Mouse (Mus musculus) testis, postnatal 14 days (tissue): ENCODE results near the gene Dhfr.
"Not testable (repeated sequence)": the region's sequence is repeated elsewhere in the genome, so short reads cannot be mapped to it uniquely, and the experiment has no call there.

Source experiments
- DNase-seq: peaks from one replicate; pipeline ENCODE4 v3.0.0; 2021; ENCODE audit warnings: low spot score

Gene Dhfr

GRCm38 (mm10) chr13:92354456-92355271, at the start of gene Dhfr, which contains the start of gene Msh3:
Gene Dhfr (plus strand): TSS chr13:92354726.
Gene Msh3 (minus strand): TSS chr13:92355003.
- peak; percentile 98 for DNase-seq

DNA sequence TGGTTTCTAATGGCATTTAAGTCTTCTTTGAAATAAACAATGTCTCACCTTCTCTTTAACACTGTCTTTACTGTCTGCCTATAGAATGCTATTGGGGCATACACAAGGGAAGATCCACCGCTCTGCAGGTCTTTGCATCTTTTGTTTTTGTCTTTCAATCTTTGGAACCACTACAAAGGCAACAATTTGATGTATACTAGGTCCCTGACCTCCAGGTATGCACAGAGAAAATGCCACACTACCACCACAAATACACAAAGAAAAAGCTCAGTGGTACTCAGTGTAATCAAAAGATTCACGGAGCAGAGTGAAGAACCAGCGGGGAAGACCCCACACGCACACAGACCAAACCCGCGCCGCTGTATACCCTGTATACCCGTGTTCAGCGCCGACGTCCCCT, 48.8 kb upstream of the Dhfr start, which contains the start of gene Gm20379:
Gene Gm20379 (plus strand): TSS at position 301 of the 400 bp plus-strand sequence.
- no peak for DNase-seq

- DNase-seq, result no peak
Measured at GRCm38 (mm10) chr13:92314613-92315012, 39.9 kb upstream of the Dhfr start.

- DNase-seq, result no peak
Measured at GRCm38 (mm10) chr13:92320770-92321169, 33.8 kb upstream of the Dhfr start.

- no peak for DNase-seq
Measured at GRCm38 (mm10) chr13:92326030-92326429, 28.5 kb upstream of the Dhfr start.

DNA sequence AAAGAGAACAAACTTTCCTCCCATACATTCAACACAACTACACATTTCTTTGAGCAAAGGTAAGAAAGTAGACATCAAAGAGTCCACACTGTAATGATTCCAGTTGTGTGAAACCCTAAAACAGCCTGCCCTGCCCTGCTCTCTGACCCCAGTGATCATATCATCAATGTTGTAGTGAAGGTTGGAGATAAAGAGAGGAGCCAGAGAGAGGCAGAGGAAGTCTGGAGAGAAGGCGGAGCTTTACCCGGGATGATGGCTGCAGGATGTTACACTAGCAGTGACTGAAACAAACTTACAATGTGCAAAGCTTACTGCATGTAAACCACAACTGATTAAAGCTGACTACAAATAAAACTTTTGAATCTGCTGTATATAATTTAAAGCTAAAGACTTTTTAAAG, 26.5 kb upstream of the Dhfr start:
- no peak for DNase-seq

DNA sequence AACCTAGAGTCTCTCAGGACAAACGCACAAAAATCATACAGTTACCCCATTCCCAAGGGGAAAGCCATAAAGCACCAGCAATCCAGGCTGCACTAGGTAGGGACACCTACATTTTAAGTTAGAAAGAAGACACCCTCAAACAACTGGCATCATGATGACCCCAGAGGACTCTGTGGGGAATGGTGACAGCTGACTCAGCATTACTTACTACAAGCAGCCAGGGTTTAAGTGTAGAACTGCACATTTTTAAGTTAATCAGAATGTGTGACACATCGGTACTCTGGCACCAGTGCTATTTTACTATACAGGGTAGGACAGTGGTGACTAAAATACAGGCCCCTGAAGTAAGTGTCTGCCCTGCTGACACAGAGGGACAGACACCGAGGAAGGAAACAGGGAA, 23.9 kb upstream of the Dhfr start:
- DNase-seq, result no peak

DNA sequence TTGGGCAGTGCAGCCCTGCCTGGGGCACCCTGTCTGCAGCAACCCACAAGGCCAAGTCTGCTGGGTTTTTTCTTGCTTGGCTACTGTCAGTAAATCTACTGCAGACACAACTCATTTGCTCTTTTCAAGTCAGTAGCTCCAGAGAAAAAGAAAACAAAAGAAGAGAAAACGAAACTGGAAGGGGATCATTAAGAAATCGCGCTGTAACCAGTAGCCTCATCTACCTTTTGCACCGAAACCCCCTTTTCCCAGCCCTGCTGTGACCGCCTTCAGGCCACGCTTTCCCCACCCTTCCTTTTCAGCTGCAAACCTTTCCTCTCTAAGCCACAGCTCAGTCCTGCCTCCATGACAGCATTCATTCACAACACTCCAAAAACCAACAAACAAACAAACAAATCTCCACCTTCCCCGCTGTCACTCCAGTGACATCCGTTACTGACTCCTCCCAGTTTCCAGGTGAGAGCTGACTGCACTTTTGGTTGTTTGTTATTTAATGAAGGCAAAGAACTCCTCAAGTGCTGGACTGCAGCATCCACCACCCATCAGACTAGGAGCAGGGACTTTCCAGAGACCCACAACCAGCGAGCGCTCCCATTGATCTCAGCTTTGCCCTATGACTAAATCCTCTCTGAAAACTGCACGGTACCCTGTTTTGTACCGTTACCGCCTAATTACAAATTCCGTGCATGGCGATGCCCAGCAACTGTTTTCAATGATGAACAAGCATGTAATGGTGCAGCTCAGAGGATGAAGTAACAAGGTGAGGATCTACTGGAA, 22.2 kb upstream of the Dhfr start:
- no peak for DNase-seq

DNA sequence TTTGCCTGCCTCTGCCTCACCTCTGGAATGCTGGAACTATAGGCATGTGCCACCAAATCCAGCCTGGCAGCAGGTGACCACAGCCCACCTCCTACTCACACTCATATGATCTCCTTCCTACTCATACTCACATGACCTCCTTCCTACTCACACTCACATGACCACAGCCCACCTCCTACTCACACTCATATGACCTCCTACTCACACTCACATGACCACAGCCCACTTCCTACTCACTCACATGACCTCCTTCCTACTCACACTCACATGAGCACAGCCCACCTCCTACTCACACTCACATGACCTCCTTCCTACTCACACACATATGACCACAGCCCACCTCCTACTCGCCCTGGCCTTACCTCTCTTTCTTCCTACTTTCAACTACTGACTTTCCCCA, 17.7 kb upstream of the Dhfr start:
- DNase-seq, result no peak

DNA sequence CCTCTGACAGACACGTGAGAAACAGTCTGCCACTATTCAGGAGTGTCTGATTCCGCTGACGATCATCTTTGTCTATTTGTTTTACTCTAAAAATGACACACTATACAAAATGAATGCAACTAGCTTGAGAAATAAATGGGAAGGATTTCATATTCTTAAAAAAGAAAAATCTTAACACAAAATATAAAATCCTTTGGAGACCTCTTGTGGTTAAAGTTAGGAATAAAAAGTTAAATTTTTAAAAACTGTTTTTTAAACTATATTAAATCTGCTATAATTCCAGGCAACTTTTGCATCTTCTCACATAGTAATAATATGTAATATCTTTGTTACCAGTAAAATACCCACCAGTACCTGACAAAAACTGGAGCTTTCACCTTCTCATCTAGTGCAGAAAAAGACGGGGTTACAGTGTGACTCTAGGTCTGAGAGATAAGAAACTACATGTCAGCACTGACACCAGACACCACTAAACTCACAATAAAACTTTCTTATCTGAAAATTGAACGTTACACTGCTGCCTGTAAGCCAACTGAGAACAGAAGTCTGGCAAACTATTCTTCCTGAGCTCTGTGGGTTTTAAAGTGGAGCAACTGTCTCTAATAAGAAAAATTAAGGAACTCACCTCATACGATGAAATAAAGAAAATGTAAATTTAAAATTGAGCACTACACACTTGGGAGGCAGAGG, 16.6 kb upstream of the Dhfr start:
- no peak for DNase-seq

GRCm38 (mm10) chr13:92339787-92340186, 14.7 kb upstream of the Dhfr start:
- no peak for DNase-seq

GRCm38 (mm10) chr13:92344033-92344432, 10.5 kb upstream of the Dhfr start:
- DNase-seq, result no peak

DNA sequence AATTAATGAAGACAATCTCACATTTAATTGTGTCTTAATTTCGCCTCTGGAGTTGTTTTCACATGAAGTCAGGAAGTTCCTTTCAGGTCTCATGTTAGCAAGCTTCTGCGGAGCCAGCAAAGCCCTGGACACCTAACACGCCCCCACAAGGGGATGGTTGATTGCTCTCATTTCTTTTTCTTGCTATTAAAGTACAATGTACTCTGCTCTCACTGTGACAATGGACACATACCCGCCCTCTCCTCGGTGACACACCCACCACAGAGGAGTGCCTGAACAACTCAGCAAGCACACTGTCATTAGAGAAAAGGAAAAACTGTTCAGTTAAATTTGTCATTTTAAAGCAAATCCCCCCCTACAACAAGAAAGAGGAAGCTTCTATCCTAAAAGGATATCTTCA, 8.2 kb upstream of the Dhfr start:
- peak; percentile 19 for DNase-seq

- peak; percentile 54 for DNase-seq
Measured at GRCm38 (mm10) chr13:92351100-92351499, 3.4 kb upstream of the Dhfr start.

DNA sequence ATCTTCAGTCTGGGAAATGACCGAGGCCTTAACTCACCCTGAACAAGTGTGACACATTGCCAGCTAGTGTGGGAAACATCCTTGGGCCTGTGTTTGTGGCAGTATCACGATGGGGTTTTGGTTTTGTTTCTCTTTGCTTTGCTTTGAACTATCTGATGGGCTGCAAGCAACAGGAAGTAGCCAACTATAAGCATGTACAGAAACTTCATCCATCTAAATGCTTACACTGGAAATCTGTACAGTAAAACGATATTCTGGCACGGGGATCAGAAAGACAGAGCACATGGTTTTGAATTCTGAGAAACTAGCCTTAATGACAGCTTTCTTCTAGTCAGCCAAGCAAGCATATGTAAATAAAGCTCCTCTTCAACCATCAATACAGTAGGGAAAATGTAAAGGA, 570 bp upstream of the Dhfr start:
- DNase-seq, result no peak

- no peak for DNase-seq
Measured at GRCm38 (mm10) chr13:92355272-92355643, 732 bp downstream of the Dhfr start.

DNA sequence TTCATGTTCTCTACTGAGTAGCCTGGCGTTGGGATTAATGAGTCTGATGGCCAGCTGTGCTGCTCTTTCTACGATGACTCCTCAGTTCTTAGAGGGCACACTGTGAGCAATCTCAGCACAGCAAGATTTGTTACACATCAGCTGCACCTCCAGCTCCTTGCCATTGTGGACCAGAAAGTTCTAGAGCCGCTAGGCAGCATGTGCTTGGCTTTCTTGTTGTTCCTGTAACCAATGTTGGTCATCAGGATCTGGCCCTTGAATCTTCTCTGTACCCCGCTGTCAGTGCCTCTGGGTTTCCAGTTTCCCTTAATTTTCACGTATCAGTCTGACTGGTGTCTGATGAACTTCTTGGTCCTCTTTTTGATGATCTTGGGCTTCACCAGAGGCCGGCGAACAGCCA, 1.9 kb downstream of the Dhfr start:
- DNase-seq, result no peak

DNA sequence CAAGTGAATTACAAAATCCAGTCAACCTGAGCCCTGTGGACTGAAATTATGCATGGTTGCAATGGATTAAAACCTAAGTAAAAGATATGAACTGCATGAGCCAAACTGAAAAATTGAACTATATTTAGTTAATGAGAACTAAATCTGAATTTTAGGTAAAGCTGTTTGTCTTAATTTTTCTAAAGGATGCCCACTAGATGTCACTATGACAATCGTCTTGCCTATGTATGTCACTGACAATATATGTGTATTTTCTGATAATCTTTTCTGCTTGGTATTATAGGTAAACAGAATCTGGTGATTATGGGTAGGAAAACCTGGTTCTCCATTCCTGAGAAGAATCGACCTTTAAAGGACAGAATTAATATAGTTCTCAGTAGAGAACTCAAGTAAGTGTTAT, 3.1 kb downstream of the Dhfr start:
- DNase-seq, result no peak

- no peak for DNase-seq
Measured at GRCm38 (mm10) chr13:92361609-92362008, 7.1 kb downstream of the Dhfr start.

- DNase-seq, result no peak
Measured at GRCm38 (mm10) chr13:92365312-92365711, 10.8 kb downstream of the Dhfr start.

GRCm38 (mm10) chr13:92370811-92371210, 16.3 kb downstream of the Dhfr start:
- DNase-seq, result no peak

GRCm38 (mm10) chr13:92371466-92371865, 16.9 kb downstream of the Dhfr start:
- DNase-seq, result not testable (repeated sequence)

- DNase-seq, result no peak
Measured at GRCm38 (mm10) chr13:92387367-92387766, 32.8 kb downstream of the Dhfr start.
